Mouse (Mus musculus) hindbrain, embryonic 11.5 days (tissue): ENCODE measurements around the gene Prss29. TPM values are rescaled to one million over a fixed set of nuclear protein-coding genes. Genes with fewer than 3 reads are reported as not detected.

ENCODE experiments used
- ATAC-seq: fragments of 200-750 bp; cut with Nextera tagmentation; 2 replicates; pipeline ENCODE4 v1.8.0; 2017; ENCODE audit warnings: mild to moderate bottlenecking, moderate TSS enrichment, moderate library complexity; ENCODE audit not compliant: low FRiP score
- DNase-seq: peaks from one replicate; pipeline ENCODE4 v3.0.0-alpha.2; 2015; ENCODE audit warnings: low spot score
- H3K27ac ChIP-seq: fragments of 300-500 bp; sonication (generic); 2 replicates; pipeline ENCODE4 v1.5.1; 2014; ENCODE audit warnings: mild to moderate bottlenecking, low read depth, low read length
- H3K27me3 ChIP-seq: fragments of 300-500 bp; sonication (generic); 2 replicates; pipeline ENCODE4 v1.6.1; 2014; ENCODE audit warnings: mild to moderate bottlenecking, low read length, moderate library complexity, mixed read lengths; ENCODE audit not compliant: control insufficient read depth, insufficient read depth
- H3K36me3 ChIP-seq: fragments of 300-500 bp; sonication (generic); 2 replicates; pipeline ENCODE4 v1.6.1; 2014; ENCODE audit warnings: mild to moderate bottlenecking, low read length, moderate library complexity, mixed read lengths; ENCODE audit not compliant: control insufficient read depth, insufficient read depth
- H3K4me1 ChIP-seq: fragments of 300-500 bp; sonication (generic); replicated peaks from 2 replicates; pipeline ENCODE4 v1.6.1; 2014; ENCODE audit warnings: low read length, mixed read lengths; ENCODE audit not compliant: control insufficient read depth, insufficient read depth
- H3K4me2 ChIP-seq: fragments of 300-500 bp; sonication (generic); replicated peaks from 2 replicates; pipeline ENCODE4 v1.6.1; 2014; ENCODE audit warnings: mild to moderate bottlenecking, low read depth, low read length
- H3K4me3 ChIP-seq: fragments of 300-500 bp; sonication (generic); 2 replicates; pipeline ENCODE4 v1.5.1; 2014; ENCODE audit warnings: low read depth, low read length
- H3K9ac ChIP-seq: fragments of 300-500 bp; sonication (generic); 2 replicates; pipeline ENCODE4 v1.6.1; 2014; ENCODE audit warnings: low read depth, low read length
- H3K9me3 ChIP-seq: fragments of 300-500 bp; sonication (generic); 2 replicates; pipeline ENCODE4 v1.6.1; 2016; ENCODE audit warnings: low read length; ENCODE audit not compliant: control insufficient read depth
- WGBS: fragments of 180-500 bp; shearing (Covaris S2); extraction: QIAGEN DNeasy Blood & Tissue Kit; methylation state at CpG from one replicate; pipeline ENCODE4 v1.1.7; 2014; 5-methylcytosine and 5-hydroxymethylcytosine counted together
- polyA plus RNA-seq: library from polyadenylated mRNA; unstranded; fragments of >200 nt; fragmentation: Nextera tagmentation; extraction: Ambion mirVana; gene quantifications from 2 replicates; pipeline ENCODE4 v1.2.1, GENCODE M21; 2014

Prss29 gene
- polyA plus RNA-seq, 1 experiment from 2014 or later, result not detected

DNA sequence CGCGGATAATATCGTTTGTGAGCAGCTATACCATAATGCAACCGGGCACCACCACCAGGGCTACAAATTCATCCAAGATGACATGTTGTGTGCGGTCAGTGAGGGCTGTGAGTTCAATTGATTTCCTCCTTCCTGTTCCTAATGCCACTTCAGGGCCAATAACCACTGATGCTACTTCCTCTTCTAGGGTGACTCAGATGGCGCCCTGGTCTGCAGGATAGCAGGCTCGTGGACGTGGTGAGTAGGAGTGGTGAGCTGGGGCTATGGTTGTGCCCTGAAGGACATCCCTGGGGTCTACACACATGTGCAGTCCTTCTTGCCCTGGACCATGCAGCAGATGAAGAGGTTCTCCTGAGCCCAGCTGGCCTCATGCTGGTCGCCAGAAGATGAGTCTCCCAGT lies 13.9 kb downstream of the Prss29 start:
- H3K27me3 ChIP-seq, result no peaks in the 10 kb centered on the region
- WGBS, result 83% methylated on average over 9 of the region's 9 CpGs
- ATAC-seq (no peak), DNase-seq (no peak)
- no peak overlapping the region for H3K4me3 ChIP-seq
- H3K4me1 ChIP-seq, result no peaks in the 10 kb centered on the region
- no peak overlapping the region for H3K9ac ChIP-seq
- no peaks in the 10 kb centered on the region for H3K9me3 ChIP-seq
- H3K36me3 ChIP-seq, result no peaks in the 10 kb centered on the region
- H3K27ac ChIP-seq, result no peak overlapping the region
- H3K4me2 ChIP-seq, result no peak overlapping the region

- Histone ChIP-seq H3K9me3 (no peaks in the 10 kb centered on the region), H3K9ac (no peak overlapping the region), H3K4me1 (no peaks in the 10 kb centered on the region), H3K4me2 (no peak overlapping the region), H3K36me3 (no peaks in the 10 kb centered on the region), H3K4me3 (no peak overlapping the region), H3K27me3 (no peaks in the 10 kb centered on the region), H3K27ac (no peak overlapping the region)
- 3% methylated on average over 8 of the region's 8 CpGs for WGBS
- ATAC-seq (no peak), DNase-seq (peak; percentile 89)
Observed at GRCm38 (mm10) chr17:25333943-25334342, 15.5 kb downstream of the Prss29 start.

GRCm38 (mm10) chr17:25338218-25338617 lies 19.8 kb downstream of the Prss29 start:
- DNase-seq (no peak), ATAC-seq (no peak)
- Histone ChIP-seq H3K4me1 (no peaks in the 10 kb centered on the region), H3K9me3 (no peaks in the 10 kb centered on the region), H3K36me3 (no peaks in the 10 kb centered on the region), H3K9ac (no peak overlapping the region), H3K4me3 (no peak overlapping the region), H3K4me2 (no peak overlapping the region), H3K27me3 (no peaks in the 10 kb centered on the region), H3K27ac (no peak overlapping the region)
- 80% methylated on average over 4 of the region's 4 CpGs for WGBS

DNA sequence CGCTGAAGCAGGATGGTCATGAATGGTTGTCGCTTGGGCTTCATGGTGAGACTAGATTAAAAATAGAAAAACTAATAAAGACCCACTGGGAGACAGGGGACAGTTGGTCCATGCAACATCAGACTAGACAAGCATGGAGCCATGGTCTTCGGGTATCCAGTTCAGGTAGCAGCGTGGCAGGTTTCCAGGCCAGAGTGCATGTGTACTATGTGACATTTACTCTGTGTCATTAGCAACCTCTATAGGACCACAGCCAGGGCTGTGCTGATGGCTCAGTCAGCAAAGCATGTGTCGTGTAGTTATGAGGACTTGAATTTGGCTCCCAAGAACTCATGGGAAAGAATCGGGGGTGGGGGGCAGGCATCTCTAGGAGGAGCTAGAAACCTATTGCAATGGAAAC lies 21.5 kb downstream of the Prss29 start:
- WGBS, result 85% methylated on average over 6 of the region's 6 CpGs

DNA sequence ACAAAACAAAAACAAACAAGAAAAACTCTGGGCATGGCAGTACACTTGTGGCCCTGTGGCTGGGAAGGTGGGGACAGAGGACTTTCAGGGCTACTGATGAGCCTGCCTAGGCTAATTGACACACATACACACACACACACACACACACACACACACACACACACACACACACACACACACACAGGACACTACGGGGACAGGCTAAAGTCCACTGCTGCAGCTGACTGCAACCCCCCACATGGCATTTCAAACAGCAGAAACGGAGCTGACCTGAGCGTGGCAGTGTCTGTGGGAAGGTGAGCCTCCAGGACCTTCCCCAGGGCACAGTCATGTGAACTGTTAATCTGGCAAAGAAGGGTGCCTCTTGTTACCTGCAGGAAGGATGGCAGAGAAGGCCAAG lies 23.0 kb downstream of the Prss29 start:
- Histone ChIP-seq H3K4me2 (no peak overlapping the region), H3K27ac (no peak overlapping the region), H3K27me3 (no peaks in the 10 kb centered on the region), H3K4me1 (no peaks in the 10 kb centered on the region), H3K36me3 (no peaks in the 10 kb centered on the region), H3K4me3 (no peak overlapping the region), H3K9ac (no peak overlapping the region), H3K9me3 (no peaks in the 10 kb centered on the region)
- DNase-seq (no peak), ATAC-seq (no peak)
- WGBS, result 54% methylated on average over 3 of the region's 3 CpGs

More for the DNA sequence above, 21.5 kb downstream of the Prss29 start:
- no peaks in the 10 kb centered on the region for H3K27me3 ChIP-seq
- ATAC-seq (no peak), DNase-seq (no peak)
- no peaks in the 10 kb centered on the region for H3K4me1 ChIP-seq
- no peak overlapping the region for H3K9ac ChIP-seq
- H3K4me3 ChIP-seq, result no peak overlapping the region
- no peaks in the 10 kb centered on the region for H3K36me3 ChIP-seq
- no peaks in the 10 kb centered on the region for H3K9me3 ChIP-seq
- no peak overlapping the region for H3K4me2 ChIP-seq
- H3K27ac ChIP-seq, result no peak overlapping the region

- Histone ChIP-seq H3K27ac (no peak within 1 kb of the TSS), H3K36me3 (no peaks in the 10 kb centered on the region), H3K27me3 (no peaks in the 10 kb centered on the region), H3K4me3 (no peak within 1 kb of the TSS), H3K4me2 (no peak within 1 kb of the TSS), H3K9me3 (no peaks in the 10 kb centered on the region), H3K9ac (no peak within 1 kb of the TSS), H3K4me1 (no peaks in the 10 kb centered on the region)
- DNase-seq, result no peak
- 94% methylated on average over 4 of the region's 4 CpGs for WGBS
- no peak for ATAC-seq
Observed at GRCm38 (mm10) chr17:25345462-25345861, 27.0 kb downstream of the Prss29 start, which contains the start of gene Tpsab1. Tpsab1 (minus strand) TSS chr17:25345562.

DNA sequence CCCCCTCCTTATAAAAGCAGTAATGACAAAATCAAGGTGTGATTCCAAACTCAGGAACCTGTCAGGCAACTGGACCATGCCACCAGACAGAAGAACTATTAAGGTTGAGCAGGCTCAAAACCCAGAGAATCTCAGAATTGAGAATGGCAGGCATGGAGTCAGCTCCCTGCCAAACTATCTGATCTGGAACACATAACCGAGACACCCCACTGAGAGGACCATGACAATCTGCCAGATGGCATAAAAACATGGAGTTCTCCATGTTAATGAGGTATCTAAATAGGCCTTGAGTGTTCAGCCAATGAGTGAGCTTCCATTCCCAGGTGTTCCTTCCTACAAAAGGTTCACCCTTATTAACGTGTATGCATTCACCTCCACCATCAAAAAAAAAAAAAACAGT lies 42.8 kb downstream of the Prss29 start:
- 71% methylated on average over 2 of the region's 2 CpGs for WGBS
- H3K27ac ChIP-seq, result no peak overlapping the region
- no peaks in the 10 kb centered on the region for H3K9me3 ChIP-seq
- no peaks in the 10 kb centered on the region for H3K4me1 ChIP-seq
- H3K4me3 ChIP-seq, result no peak overlapping the region
- H3K4me2 ChIP-seq, result no peak overlapping the region
- H3K9ac ChIP-seq, result no peak overlapping the region
- no peak for DNase-seq
- no peaks in the 10 kb centered on the region for H3K36me3 ChIP-seq
- ATAC-seq, result no peak
- H3K27me3 ChIP-seq, result no peaks in the 10 kb centered on the region

DNA sequence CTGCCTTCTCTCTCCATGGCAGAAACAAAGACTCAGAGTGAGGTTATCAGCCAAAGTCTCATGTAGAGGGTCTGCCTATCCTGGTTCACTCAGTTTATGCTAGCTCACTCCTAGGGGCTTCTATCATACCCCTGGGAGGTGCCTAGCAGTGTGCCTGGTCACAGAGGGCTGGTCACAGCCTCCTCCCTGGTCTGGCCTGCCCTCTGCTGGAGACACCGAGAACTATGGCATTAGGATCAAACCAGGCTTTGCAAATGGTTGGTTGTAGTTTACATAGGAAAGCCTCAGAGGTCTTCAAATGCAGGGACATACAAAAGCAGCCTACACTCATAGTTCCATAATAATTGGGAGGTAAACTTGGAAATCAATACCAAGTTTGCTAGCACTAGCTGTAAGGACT lies 45.3 kb downstream of the Prss29 start:
- Histone ChIP-seq H3K4me1 (no peaks in the 10 kb centered on the region), H3K36me3 (no peaks in the 10 kb centered on the region), H3K9ac (no peak overlapping the region), H3K4me3 (no peak overlapping the region), H3K27ac (no peak overlapping the region), H3K4me2 (no peak overlapping the region), H3K9me3 (no peaks in the 10 kb centered on the region), H3K27me3 (no peaks in the 10 kb centered on the region)
- ATAC-seq (no peak), DNase-seq (peak; percentile 54)
- WGBS, result 7% methylated on average over 1 of the region's 1 CpGs

DNA sequence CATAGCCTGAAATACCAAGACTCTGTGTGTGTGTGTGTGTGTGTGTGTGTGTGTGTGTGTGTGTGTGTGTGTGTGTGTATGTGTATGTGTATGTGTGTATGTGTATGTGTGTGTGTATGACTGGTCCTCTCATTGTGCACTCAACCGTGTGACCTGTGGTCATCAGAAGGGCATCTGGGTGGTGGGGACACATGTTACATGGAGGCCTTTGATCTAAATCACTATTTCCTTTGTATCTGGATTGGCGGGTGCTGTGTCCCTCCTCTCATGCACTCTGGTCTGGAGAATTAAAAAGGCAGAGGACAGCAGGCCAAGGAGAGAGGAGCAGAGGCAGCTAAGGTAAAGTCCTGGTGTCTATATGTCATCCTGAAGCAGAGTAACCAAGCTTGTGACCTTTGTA lies 47.6 kb downstream of the Prss29 start, which contains the start of gene Tpsb2:
Gene Tpsb2, plus strand, starts transcription at position 301 of the 400 bp plus-strand sequence.
- Histone ChIP-seq H3K27me3 (no peaks in the 10 kb centered on the region), H3K9me3 (no peaks in the 10 kb centered on the region), H3K4me1 (no peaks in the 10 kb centered on the region), H3K9ac (no peak within 1 kb of the TSS), H3K36me3 (no peaks in the 10 kb centered on the region), H3K27ac (no peak within 1 kb of the TSS), H3K4me2 (no peak within 1 kb of the TSS), H3K4me3 (no peak within 1 kb of the TSS)
- no peak for ATAC-seq
- 74% methylated on average over 2 of the region's 2 CpGs for WGBS
- DNase-seq, result no peak
